Mouse (Mus musculus): Measurements from ENCODE around the gene Gp1ba. TPM values are rescaled to one million over a fixed set of nuclear protein-coding genes. Genes with fewer than 3 reads are reported as not detected.

Gp1ba gene
- polyA plus RNA-seq, 1 experiment from 2014 or later: 15.3 TPM

- peaks cover 34% of the 10 kb centered on the region for H3K4me1 ChIP-seq (replicated peaks; ENCODE audit: control insufficient read depth, insufficient read depth, low read length)
- 57% methylated on average over 1 of the region's 1 CpGs for WGBS
- peak overlapping the region; percentile 52 for H3K4me2 ChIP-seq
- peak overlapping the region; percentile 47 for H3K9ac ChIP-seq (ENCODE audit: low read depth, low read length)
- ATAC-seq (replicated peaks; ENCODE audit: low FRiP score) (no peak), DNase-seq (ENCODE audit: low spot score) (no peak)
- H3K27ac ChIP-seq (ENCODE audit: low read depth, low read length): peak overlapping the region; percentile 82
- H3K27me3 ChIP-seq (replicated peaks; ENCODE audit: control insufficient read depth, insufficient read depth, low read length): no peaks in the 10 kb centered on the region
- H3K4me3 ChIP-seq (ENCODE audit: low read depth, low read length): peak overlapping the region; percentile 23; the same call in 1 of the 2 replicates
- H3K9me3 ChIP-seq (ENCODE audit: control insufficient read depth, low read length): no peaks in the 10 kb centered on the region
- peaks cover 4% of the 10 kb centered on the region; the same call in 1 of the 2 replicates for H3K36me3 ChIP-seq (ENCODE audit: control insufficient read depth, insufficient read depth, low read length)
These were observed 629 bp upstream of the Gp1ba start for GRCm38 (mm10) chr11:70638293-70638692.

GRCm38 (mm10) chr11:70639976-70640375, 1.1 kb downstream of the Gp1ba start:
- ATAC-seq (replicated peaks; ENCODE audit: low FRiP score) (no peak), DNase-seq (ENCODE audit: low spot score) (no peak)
- Histone ChIP-seq H3K4me3 (ENCODE audit: low read depth, low read length) (peak overlapping the region; percentile 23), H3K36me3 (ENCODE audit: control insufficient read depth, insufficient read depth, low read length) (peaks cover 13% of the 10 kb centered on the region), H3K4me2 (peak overlapping the region; percentile 52), H3K4me1 (replicated peaks; ENCODE audit: control insufficient read depth, insufficient read depth, low read length) (peaks cover 34% of the 10 kb centered on the region), H3K9ac (ENCODE audit: low read depth, low read length) (0 out of 2 replicates have a peak overlapping the region, but pooled peaks have one; percentile 11), H3K27ac (ENCODE audit: low read depth, low read length) (0 out of 2 replicates have a peak overlapping the region, but pooled peaks have one; percentile 82), H3K9me3 (ENCODE audit: control insufficient read depth, low read length) (no peaks in the 10 kb centered on the region), H3K27me3 (replicated peaks; ENCODE audit: control insufficient read depth, insufficient read depth, low read length) (no peaks in the 10 kb centered on the region)
- 79% methylated on average over 8 of the region's 8 CpGs for WGBS

GRCm38 (mm10) chr11:70641241-70641640, 2.3 kb downstream of the Gp1ba start:
- ATAC-seq (replicated peaks; ENCODE audit: low FRiP score) (no peak), DNase-seq (ENCODE audit: low spot score) (no peak)
- WGBS: 76% methylated on average over 7 of the region's 7 CpGs
- peaks cover 17% of the 10 kb centered on the region for H3K36me3 ChIP-seq (ENCODE audit: control insufficient read depth, insufficient read depth, low read length)
- H3K4me3 ChIP-seq (ENCODE audit: low read depth, low read length): peak overlapping the region; percentile 25; the same call in 1 of the 2 replicates
- H3K9me3 ChIP-seq (ENCODE audit: control insufficient read depth, low read length): no peaks in the 10 kb centered on the region
- peak overlapping the region; percentile 45; the same call in 1 of the 2 replicates for H3K9ac ChIP-seq (ENCODE audit: low read depth, low read length)
- H3K27me3 ChIP-seq (replicated peaks; ENCODE audit: control insufficient read depth, insufficient read depth, low read length): no peaks in the 10 kb centered on the region
- H3K4me1 ChIP-seq (replicated peaks; ENCODE audit: control insufficient read depth, insufficient read depth, low read length): peaks cover 43% of the 10 kb centered on the region
- H3K4me2 ChIP-seq: no peak overlapping the region; the same call in 1 of the 2 replicates
- H3K27ac ChIP-seq (ENCODE audit: low read depth, low read length): no peak overlapping the region; the same call in 1 of the 2 replicates

GRCm38 (mm10) chr11:70643051-70643450, 4.1 kb downstream of the Gp1ba start:
- H3K4me2 ChIP-seq: peak overlapping the region; percentile 13
- DNase-seq (ENCODE audit: low spot score) (no peak), ATAC-seq (replicated peaks; ENCODE audit: low FRiP score) (no peak)
- H3K36me3 ChIP-seq (ENCODE audit: control insufficient read depth, insufficient read depth, low read length): peaks cover 17% of the 10 kb centered on the region
- no peak overlapping the region for H3K4me3 ChIP-seq (ENCODE audit: low read depth, low read length)
- 90% methylated on average over 6 of the region's 6 CpGs for WGBS
- H3K27me3 ChIP-seq (replicated peaks; ENCODE audit: control insufficient read depth, insufficient read depth, low read length): no peaks in the 10 kb centered on the region
- no peak overlapping the region for H3K9ac ChIP-seq (ENCODE audit: low read depth, low read length)
- H3K27ac ChIP-seq (ENCODE audit: low read depth, low read length): no peak overlapping the region
- H3K4me1 ChIP-seq (replicated peaks; ENCODE audit: control insufficient read depth, insufficient read depth, low read length): peaks cover 34% of the 10 kb centered on the region
- H3K9me3 ChIP-seq (ENCODE audit: control insufficient read depth, low read length): no peaks in the 10 kb centered on the region

- DNase-seq (ENCODE audit: low spot score): no peak
- no peak overlapping the region for H3K27ac ChIP-seq (ENCODE audit: low read depth, low read length)
- no peaks in the 10 kb centered on the region for H3K27me3 ChIP-seq (replicated peaks; ENCODE audit: control insufficient read depth, insufficient read depth, low read length)
- 94% methylated on average over 8 of the region's 8 CpGs for WGBS
- 0 out of 2 replicates have a peak overlapping the region, but pooled peaks have one; percentile 9 for H3K9ac ChIP-seq (ENCODE audit: low read depth, low read length)
- no peak for ATAC-seq (replicated peaks; ENCODE audit: low FRiP score)
- H3K4me2 ChIP-seq: no peak overlapping the region
- H3K36me3 ChIP-seq (ENCODE audit: control insufficient read depth, insufficient read depth, low read length): peaks cover 25% of the 10 kb centered on the region
- no peak overlapping the region for H3K4me3 ChIP-seq (ENCODE audit: low read depth, low read length)
- H3K9me3 ChIP-seq (ENCODE audit: control insufficient read depth, low read length): no peaks in the 10 kb centered on the region
- peaks cover 33% of the 10 kb centered on the region for H3K4me1 ChIP-seq (replicated peaks; ENCODE audit: control insufficient read depth, insufficient read depth, low read length)
These were observed 5.7 kb downstream of the Gp1ba start for GRCm38 (mm10) chr11:70644564-70645103.

- WGBS: 87% methylated on average over 12 of the region's 12 CpGs
- Histone ChIP-seq H3K9me3 (ENCODE audit: control insufficient read depth, low read length) (no peaks in the 10 kb centered on the region), H3K27ac (ENCODE audit: low read depth, low read length) (peak overlapping the region; percentile 81), H3K9ac (ENCODE audit: low read depth, low read length) (peak overlapping the region; percentile 70), H3K4me3 (ENCODE audit: low read depth, low read length) (peak overlapping the region; percentile 92), H3K4me1 (replicated peaks; ENCODE audit: control insufficient read depth, insufficient read depth, low read length) (peaks cover 34% of the 10 kb centered on the region), H3K27me3 (replicated peaks; ENCODE audit: control insufficient read depth, insufficient read depth, low read length) (no peaks in the 10 kb centered on the region), H3K4me2 (peak overlapping the region; percentile 82), H3K36me3 (ENCODE audit: control insufficient read depth, insufficient read depth, low read length) (peaks cover 33% of the 10 kb centered on the region)
- ATAC-seq (replicated peaks; ENCODE audit: low FRiP score) (no peak), DNase-seq (ENCODE audit: low spot score) (no peak)
These were observed 6.7 kb downstream of the Gp1ba start for GRCm38 (mm10) chr11:70645461-70646258.

- 27% methylated on average over 3 of the region's 3 CpGs for WGBS
- H3K36me3 ChIP-seq (ENCODE audit: control insufficient read depth, insufficient read depth, low read length): peaks cover 38% of the 10 kb centered on the region
- peaks cover 39% of the 10 kb centered on the region for H3K4me1 ChIP-seq (replicated peaks; ENCODE audit: control insufficient read depth, insufficient read depth, low read length)
- no peaks in the 10 kb centered on the region for H3K27me3 ChIP-seq (replicated peaks; ENCODE audit: control insufficient read depth, insufficient read depth, low read length)
- no peaks in the 10 kb centered on the region for H3K9me3 ChIP-seq (ENCODE audit: control insufficient read depth, low read length)
- peak overlapping the region; percentile 82 for H3K4me2 ChIP-seq
- H3K27ac ChIP-seq (ENCODE audit: low read depth, low read length): peak overlapping the region; percentile 81
- H3K9ac ChIP-seq (ENCODE audit: low read depth, low read length): peak overlapping the region; percentile 70
- DNase-seq (ENCODE audit: low spot score) (no peak), ATAC-seq (replicated peaks; ENCODE audit: low FRiP score) (no peak)
- H3K4me3 ChIP-seq (ENCODE audit: low read depth, low read length): peak overlapping the region; percentile 92
These were observed 7.3 kb downstream of the Gp1ba start for GRCm38 (mm10) chr11:70646259-70646555.

- Histone ChIP-seq H3K9me3 (ENCODE audit: control insufficient read depth, low read length) (no peaks in the 10 kb centered on the region), H3K4me2 (peak within 1 kb of the TSS; percentile 92), H3K27ac (ENCODE audit: low read depth, low read length) (peak within 1 kb of the TSS; percentile 98), H3K4me3 (ENCODE audit: low read depth, low read length) (peak within 1 kb of the TSS; percentile 92), H3K9ac (ENCODE audit: low read depth, low read length) (peak within 1 kb of the TSS; percentile 95), H3K27me3 (replicated peaks; ENCODE audit: control insufficient read depth, insufficient read depth, low read length) (no peaks in the 10 kb centered on the region), H3K4me1 (replicated peaks; ENCODE audit: control insufficient read depth, insufficient read depth, low read length) (peaks cover 46% of the 10 kb centered on the region), H3K36me3 (ENCODE audit: control insufficient read depth, insufficient read depth, low read length) (peaks cover 43% of the 10 kb centered on the region)
- under 1% methylated on average over 63 of the region's 63 CpGs for WGBS
- ATAC-seq (replicated peaks; ENCODE audit: low FRiP score) (peak; percentile 83), DNase-seq (ENCODE audit: low spot score) (peak; percentile 96)
These were observed 8.0 kb downstream of the Gp1ba start, which contains the start of the genes Rnf167 and Slc25a11 for GRCm38 (mm10) chr11:70646691-70647650. Rnf167 (plus strand) TSS chr11:70647235. Slc25a11 (minus strand) TSS chr11:70647479.
